Mouse (Mus musculus): ENCODE data around the gene Cacna1d. TPM values are rescaled to one million over a fixed set of nuclear protein-coding genes. Genes with fewer than 3 reads are reported as not detected.

Gene Cacna1d
- polyA plus RNA-seq, 2 experiments = 4.9 to 13.0 TPM

GRCm38 (mm10) chr14:30204526-30204925 lies 286.7 kb downstream of the Cacna1d start:
- Histone ChIP-seq H3K27ac (replicated peaks; ENCODE audit: low read depth, low read length) (no peak overlapping the region), H3K4me2 (replicated peaks; ENCODE audit: low read depth, low read length, severe bottlenecking) (no peak overlapping the region), H3K9ac (ENCODE audit: low read depth, low read length, severe bottlenecking) (no peak overlapping the region), H3K9me3 (ENCODE audit: control insufficient read depth, low read length) (no peaks in the 10 kb centered on the region), H3K27me3 (ENCODE audit: control insufficient read depth, insufficient read depth, low read length) (no peaks in the 10 kb centered on the region), H3K4me3 (replicated peaks; ENCODE audit: low read length) (no peak overlapping the region), H3K36me3 (ENCODE audit: control insufficient read depth, insufficient read depth, low read length) (no peaks in the 10 kb centered on the region), H3K4me1 (ENCODE audit: control insufficient read depth, insufficient read depth, low read length) (no peaks in the 10 kb centered on the region)
- DNase-seq (ENCODE audit: low spot score) (no peak), ATAC-seq (ENCODE audit: low FRiP score, low read depth) (no peak)
- 94% methylated on average over 1 of the region's 1 CpGs for WGBS
- no peak for TF ChIP-seq POLR2A (IDR thresholded peaks at IDR 0.05; ENCODE audit: borderline replicate concordance, extremely low read depth, insufficient read depth, insufficient read length)

GRCm38 (mm10) chr14:30200310-30200709 lies 290.9 kb downstream of the Cacna1d start:
- H3K9me3 ChIP-seq (ENCODE audit: control insufficient read depth, low read length) = no peaks in the 10 kb centered on the region
- H3K4me2 ChIP-seq (replicated peaks; ENCODE audit: low read depth, low read length, severe bottlenecking) = no peak overlapping the region
- no peaks in the 10 kb centered on the region for H3K27me3 ChIP-seq (ENCODE audit: control insufficient read depth, insufficient read depth, low read length)
- no peak for ATAC-seq (ENCODE audit: low FRiP score, low read depth)
- H3K4me3 ChIP-seq (replicated peaks; ENCODE audit: low read length) = no peak overlapping the region
- H3K36me3 ChIP-seq (ENCODE audit: control insufficient read depth, insufficient read depth, low read length) = no peaks in the 10 kb centered on the region
- WGBS = 83% methylated on average over 1 of the region's 1 CpGs
- no peak for DNase-seq (ENCODE audit: low spot score)
- no peak overlapping the region for H3K27ac ChIP-seq (replicated peaks; ENCODE audit: low read depth, low read length)
- H3K9ac ChIP-seq (ENCODE audit: low read depth, low read length, severe bottlenecking) = no peak overlapping the region
- TF ChIP-seq POLR2A (IDR thresholded peaks at IDR 0.05; ENCODE audit: borderline replicate concordance, extremely low read depth, insufficient read depth, insufficient read length) = no peak
- H3K4me1 ChIP-seq (ENCODE audit: control insufficient read depth, insufficient read depth, low read length) = peaks cover 6% of the 10 kb centered on the region

GRCm38 (mm10) chr14:30198882-30199281 lies 292.4 kb downstream of the Cacna1d start:
- Histone ChIP-seq H3K36me3 (ENCODE audit: control insufficient read depth, insufficient read depth, low read length) (no peaks in the 10 kb centered on the region), H3K27ac (replicated peaks; ENCODE audit: low read depth, low read length) (no peak overlapping the region), H3K9ac (ENCODE audit: low read depth, low read length, severe bottlenecking) (no peak overlapping the region), H3K27me3 (ENCODE audit: control insufficient read depth, insufficient read depth, low read length) (no peaks in the 10 kb centered on the region), H3K4me2 (replicated peaks; ENCODE audit: low read depth, low read length, severe bottlenecking) (no peak overlapping the region), H3K4me1 (ENCODE audit: control insufficient read depth, insufficient read depth, low read length) (peaks cover 6% of the 10 kb centered on the region), H3K4me3 (replicated peaks; ENCODE audit: low read length) (no peak overlapping the region), H3K9me3 (ENCODE audit: control insufficient read depth, low read length) (no peaks in the 10 kb centered on the region)
- TF ChIP-seq POLR2A (IDR thresholded peaks at IDR 0.05; ENCODE audit: borderline replicate concordance, extremely low read depth, insufficient read depth, insufficient read length) = no peak
- DNase-seq (ENCODE audit: low spot score) = no peak
- WGBS = 75% methylated on average over 3 of the region's 3 CpGs
- no peak for ATAC-seq (ENCODE audit: low FRiP score, low read depth)

GRCm38 (mm10) chr14:30198116-30198515 lies 293.1 kb downstream of the Cacna1d start:
- TF ChIP-seq POLR2A (IDR thresholded peaks at IDR 0.05; ENCODE audit: borderline replicate concordance, extremely low read depth, insufficient read depth, insufficient read length) = no peak
- Histone ChIP-seq H3K27me3 (ENCODE audit: control insufficient read depth, insufficient read depth, low read length) (no peaks in the 10 kb centered on the region), H3K4me2 (replicated peaks; ENCODE audit: low read depth, low read length, severe bottlenecking) (no peak overlapping the region), H3K4me3 (replicated peaks; ENCODE audit: low read length) (no peak overlapping the region), H3K27ac (replicated peaks; ENCODE audit: low read depth, low read length) (no peak overlapping the region), H3K9ac (ENCODE audit: low read depth, low read length, severe bottlenecking) (no peak overlapping the region), H3K9me3 (ENCODE audit: control insufficient read depth, low read length) (no peaks in the 10 kb centered on the region), H3K4me1 (ENCODE audit: control insufficient read depth, insufficient read depth, low read length) (peaks cover 6% of the 10 kb centered on the region), H3K36me3 (ENCODE audit: control insufficient read depth, insufficient read depth, low read length) (no peaks in the 10 kb centered on the region)
- WGBS = 87% methylated on average over 4 of the region's 4 CpGs
- ATAC-seq (ENCODE audit: low FRiP score, low read depth) = no peak
- no peak for DNase-seq (ENCODE audit: low spot score)

GRCm38 (mm10) chr14:30196959-30197358 lies 294.3 kb downstream of the Cacna1d start:
- no peak for DNase-seq (ENCODE audit: low spot score)

GRCm38 (mm10) chr14:30196235-30196634 lies 295.0 kb downstream of the Cacna1d start:
- Histone ChIP-seq H3K9ac (ENCODE audit: low read depth, low read length, severe bottlenecking) (no peak overlapping the region), H3K9me3 (ENCODE audit: control insufficient read depth, low read length) (no peaks in the 10 kb centered on the region), H3K4me3 (replicated peaks; ENCODE audit: low read length) (no peak overlapping the region), H3K36me3 (ENCODE audit: control insufficient read depth, insufficient read depth, low read length) (no peaks in the 10 kb centered on the region), H3K4me2 (replicated peaks; ENCODE audit: low read depth, low read length, severe bottlenecking) (no peak overlapping the region), H3K4me1 (ENCODE audit: control insufficient read depth, insufficient read depth, low read length) (peaks cover 6% of the 10 kb centered on the region), H3K27me3 (ENCODE audit: control insufficient read depth, insufficient read depth, low read length) (no peaks in the 10 kb centered on the region), H3K27ac (replicated peaks; ENCODE audit: low read depth, low read length) (no peak overlapping the region)
- TF ChIP-seq POLR2A (IDR thresholded peaks at IDR 0.05; ENCODE audit: borderline replicate concordance, extremely low read depth, insufficient read depth, insufficient read length) = no peak
- DNase-seq (ENCODE audit: low spot score) (no peak), ATAC-seq (ENCODE audit: low FRiP score, low read depth) (no peak)
- 34% methylated on average over 5 of the region's 5 CpGs for WGBS

More at GRCm38 (mm10) chr14:30196959-30197358, 294.3 kb downstream of the Cacna1d start:
- 77% methylated on average over 1 of the region's 1 CpGs for WGBS
- Histone ChIP-seq H3K36me3 (ENCODE audit: control insufficient read depth, insufficient read depth, low read length) (no peaks in the 10 kb centered on the region), H3K4me3 (replicated peaks; ENCODE audit: low read length) (no peak overlapping the region), H3K9ac (ENCODE audit: low read depth, low read length, severe bottlenecking) (no peak overlapping the region), H3K4me1 (ENCODE audit: control insufficient read depth, insufficient read depth, low read length) (peaks cover 6% of the 10 kb centered on the region), H3K9me3 (ENCODE audit: control insufficient read depth, low read length) (no peaks in the 10 kb centered on the region), H3K4me2 (replicated peaks; ENCODE audit: low read depth, low read length, severe bottlenecking) (no peak overlapping the region), H3K27me3 (ENCODE audit: control insufficient read depth, insufficient read depth, low read length) (no peaks in the 10 kb centered on the region), H3K27ac (replicated peaks; ENCODE audit: low read depth, low read length) (no peak overlapping the region)
- no peak for TF ChIP-seq POLR2A (IDR thresholded peaks at IDR 0.05; ENCODE audit: borderline replicate concordance, extremely low read depth, insufficient read depth, insufficient read length)
- no peak for ATAC-seq (ENCODE audit: low FRiP score, low read depth)

Data from limb, embryonic 14.5 days (tissue).